Mouse (Mus musculus): ENCODE measurements around the gene Mmab.

Mmab gene

GRCm38 (mm10) chr5:114434359-114434758, 9.5 kb downstream of the Mmab start:
- intact Hi-C loops (cut with DNase I), result no loop called here

- intact Hi-C loops (cut with DNase I), result no loop called here
Observed at GRCm38 (mm10) chr5:114429781-114430180, 14.1 kb downstream of the Mmab start.

GRCm38 (mm10) chr5:114428621-114429020, 15.2 kb downstream of the Mmab start:
- intact Hi-C loops (cut with DNase I), result no loop called here

GRCm38 (mm10) chr5:114426732-114427131, 17.1 kb downstream of the Mmab start:
- intact Hi-C loops (cut with DNase I), result no loop called here

- intact Hi-C loops (cut with DNase I), result no loop called here
Observed at GRCm38 (mm10) chr5:114423961-114424360, 19.9 kb downstream of the Mmab start.

- intact Hi-C loops (cut with DNase I), result no loop called here
Observed at GRCm38 (mm10) chr5:114422591-114422990, 21.3 kb downstream of the Mmab start.

GRCm38 (mm10) chr5:114421561-114422298, 22.1 kb downstream of the Mmab start:
- intact Hi-C loops (cut with DNase I), result no loop called here

- intact Hi-C loops (cut with DNase I), result no loop called here
Observed at GRCm38 (mm10) chr5:114418541-114418940, 25.3 kb downstream of the Mmab start.

- intact Hi-C loops (cut with DNase I), result no loop called here
Observed at GRCm38 (mm10) chr5:114416855-114417254, 27.0 kb downstream of the Mmab start.

GRCm38 (mm10) chr5:114415606-114416005, 28.3 kb downstream of the Mmab start:
- intact Hi-C loops (cut with DNase I), result no loop called here

GRCm38 (mm10) chr5:114413067-114413735, 30.7 kb downstream of the Mmab start:
- intact Hi-C loops (cut with DNase I), result no loop called here

GRCm38 (mm10) chr5:114412361-114412998, 31.4 kb downstream of the Mmab start:
- intact Hi-C loops (cut with DNase I), result no loop called here

GRCm38 (mm10) chr5:114410429-114410828, 33.4 kb downstream of the Mmab start:
- intact Hi-C loops (cut with DNase I), result no loop called here

- intact Hi-C loops (cut with DNase I), result no loop called here
Observed at GRCm38 (mm10) chr5:114408846-114409245, 35.0 kb downstream of the Mmab start.

GRCm38 (mm10) chr5:114407810-114408209, 36.0 kb downstream of the Mmab start:
- intact Hi-C loops (cut with DNase I), result no loop called here

- intact Hi-C loops (cut with DNase I), result no loop called here
Observed at GRCm38 (mm10) chr5:114407269-114407668, 36.6 kb downstream of the Mmab start.

GRCm38 (mm10) chr5:114406592-114406991, 37.3 kb downstream of the Mmab start:
- intact Hi-C loops (cut with DNase I), result no loop called here

GRCm38 (mm10) chr5:114393169-114393568, 50.7 kb downstream of the Mmab start:
- intact Hi-C loops (cut with DNase I), result no loop called here

GRCm38 (mm10) chr5:114384448-114384847, 59.4 kb downstream of the Mmab start:
- intact Hi-C loops (cut with DNase I), result loop anchor here (5.0 kb wide), 1 partner anchor 72 kb away; no protein-coding TSS in a partner anchor

GRCm38 (mm10) chr5:114383184-114383904, 60.5 kb downstream of the Mmab start:
- intact Hi-C loops (cut with DNase I), result loop anchor here (5.0 kb wide), 1 partner anchor 71 kb away; no protein-coding TSS in a partner anchor

Measured in adrenal gland (tissue).